Mouse (Mus musculus): ENCODE results near the gene Osbp2. TPM values are rescaled to one million over a fixed set of nuclear protein-coding genes. Genes with fewer than 3 reads are reported as not detected.

Gene Osbp2
- total RNA-seq, 2 experiments from 2014 or later: 72.7 to 75.4 TPM

GRCm38 (mm10) chr11:3716662-3717061, 147.0 kb downstream of the Osbp2 start:
- DNase-seq (ENCODE audit: low spot score in 2 of 2): no peak

- peak; percentile 42 to 78 for DNase-seq (ENCODE audit: low spot score in 2 of 2)
Measured at GRCm38 (mm10) chr11:3714486-3714885, 149.2 kb downstream of the Osbp2 start.

GRCm38 (mm10) chr11:3710203-3710602, 153.5 kb downstream of the Osbp2 start:
- DNase-seq (ENCODE audit: low spot score in 2 of 2): no peak

- DNase-seq (ENCODE audit: low spot score in 2 of 2): no peak
Measured at GRCm38 (mm10) chr11:3707057-3707456, 156.6 kb downstream of the Osbp2 start.

GRCm38 (mm10) chr11:3704404-3704803, 159.3 kb downstream of the Osbp2 start:
- no peak for DNase-seq (ENCODE audit: low spot score in 2 of 2)

GRCm38 (mm10) chr11:3703089-3703992, 160.4 kb downstream of the Osbp2 start:
- no peak for DNase-seq (ENCODE audit: low spot score in 2 of 2)

GRCm38 (mm10) chr11:3697441-3697840, 166.3 kb downstream of the Osbp2 start:
- no peak for DNase-seq (ENCODE audit: low spot score in 2 of 2)

- no peak for DNase-seq (ENCODE audit: low spot score in 2 of 2)
Measured at GRCm38 (mm10) chr11:3696086-3696616, 167.6 kb downstream of the Osbp2 start.

GRCm38 (mm10) chr11:3691746-3692145, 172.0 kb downstream of the Osbp2 start:
- DNase-seq (ENCODE audit: low spot score in 2 of 2): no peak

GRCm38 (mm10) chr11:3686885-3687284, 176.8 kb downstream of the Osbp2 start:
- no peak for DNase-seq (ENCODE audit: low spot score in 2 of 2)

GRCm38 (mm10) chr11:3686318-3686717, 177.4 kb downstream of the Osbp2 start:
- DNase-seq (ENCODE audit: low spot score in 2 of 2): no peak

GRCm38 (mm10) chr11:3685431-3685830, 178.3 kb downstream of the Osbp2 start:
- DNase-seq (ENCODE audit: low spot score in 2 of 2): no peak

GRCm38 (mm10) chr11:3684723-3685430, 178.8 kb downstream of the Osbp2 start:
- DNase-seq (ENCODE audit: low spot score in 2 of 2): no peak

- DNase-seq (ENCODE audit: low spot score in 2 of 2): no peak
Measured at GRCm38 (mm10) chr11:3684232-3684631, 179.5 kb downstream of the Osbp2 start.

GRCm38 (mm10) chr11:3683696-3684095, 180.0 kb downstream of the Osbp2 start:
- no peak for DNase-seq (ENCODE audit: low spot score in 2 of 2)

GRCm38 (mm10) chr11:3679771-3680170, 183.9 kb downstream of the Osbp2 start:
- DNase-seq (ENCODE audit: low spot score in 2 of 2): no peak

- DNase-seq (ENCODE audit: low spot score in 2 of 2): no peak
Measured at GRCm38 (mm10) chr11:3677204-3677603, 186.5 kb downstream of the Osbp2 start.

- no peak for DNase-seq (ENCODE audit: low spot score in 2 of 2)
Measured at GRCm38 (mm10) chr11:3676423-3676822, 187.3 kb downstream of the Osbp2 start.

GRCm38 (mm10) chr11:3674545-3674944, 189.2 kb downstream of the Osbp2 start:
- no peak for DNase-seq (ENCODE audit: low spot score in 2 of 2)

GRCm38 (mm10) chr11:3671000-3671628, 192.6 kb downstream of the Osbp2 start:
- no peak for DNase-seq (ENCODE audit: low spot score in 2 of 2)

GRCm38 (mm10) chr11:3669849-3670248, 193.9 kb downstream of the Osbp2 start:
- no peak for DNase-seq (ENCODE audit: low spot score in 2 of 2)

GRCm38 (mm10) chr11:3668768-3669167, 194.9 kb downstream of the Osbp2 start:
- no peak for DNase-seq (ENCODE audit: low spot score in 2 of 2)
